In genomic region chr7:132735145-132735544, GRCm38 (mm10) we compare ENCODE assay signal across 8 mouse cellular contexts.
DNase-seq lines count a peak whose midpoint lies in the region; ATAC-seq and TF ChIP-seq lines count a peak whose summit lies in the region.

No protein-coding gene starts in this region.

- no peaks in the 10 kb centered on the region for H3K36me3 ChIP-seq in heart, postnatal 0 days (replicated peaks; ENCODE audit: control insufficient read depth, insufficient read depth, low read length)
- peaks cover 78% of the 10 kb centered on the region for H3K36me3 ChIP-seq in liver, embryonic 13.5 days
- H3K36me3 ChIP-seq in spleen, adult 2 months (ENCODE audit: control insufficient read depth, insufficient read depth, low read length): 0 out of 2 replicates have a peak, but pooled peaks cover 1% of the 10 kb centered on the region

- H3K9ac ChIP-seq in heart, postnatal 0 days (replicated peaks; ENCODE audit: low read depth, low read length): no peak overlapping the region
- peak overlapping the region; percentile 44 for H3K9ac ChIP-seq in liver, embryonic 13.5 days

- no peaks in the 10 kb centered on the region for H3K27me3 ChIP-seq in heart, postnatal 0 days (ENCODE audit: control insufficient read depth, insufficient read depth, low read length)
- no peaks in the 10 kb centered on the region for H3K27me3 ChIP-seq in liver, embryonic 13.5 days
- no peaks in the 10 kb centered on the region for H3K27me3 ChIP-seq in spleen, adult 2 months (ENCODE audit: control insufficient read depth, insufficient read depth, low read length)

- TF ChIP-seq CTCF in heart, postnatal 0 days (IDR thresholded peaks at IDR 0.05; ENCODE audit: low read depth): peak; percentile 61
- TF ChIP-seq CTCF in spleen, adult 2 months (IDR thresholded peaks at IDR 0.05; ENCODE audit: extremely low read depth, insufficient read depth, insufficient read length, insufficient replicate concordance): peak; percentile 88

- H3K4me2 ChIP-seq in heart, postnatal 0 days (ENCODE audit: low read depth, low read length): no peak overlapping the region
- H3K4me2 ChIP-seq in liver, embryonic 13.5 days: peak overlapping the region; percentile 20; the same call in 1 of the 2 replicates

- no peaks in the 10 kb centered on the region for H3K9me3 ChIP-seq in heart, postnatal 0 days (replicated peaks; ENCODE audit: control insufficient read depth, low read length)
- H3K9me3 ChIP-seq in liver, embryonic 13.5 days (replicated peaks): no peaks in the 10 kb centered on the region

- H3K27ac ChIP-seq in heart, postnatal 0 days (ENCODE audit: low read depth): peak overlapping the region; percentile 83
- H3K27ac ChIP-seq in liver, embryonic 13.5 days: peak overlapping the region; percentile 92
- H3K27ac ChIP-seq in spleen, adult 2 months (ENCODE audit: insufficient read depth, low read length): peak overlapping the region; percentile 90

- no peak overlapping the region for H3K4me3 ChIP-seq in heart, postnatal 0 days (ENCODE audit: low read depth, low read length)
- H3K4me3 ChIP-seq in liver, embryonic 13.5 days (replicated peaks): no peak overlapping the region
- H3K4me3 ChIP-seq in spleen, adult 2 months (ENCODE audit: extremely low read depth, insufficient read depth, insufficient read length): no peak overlapping the region

- ATAC-seq in heart, postnatal 0 days (ENCODE audit: insufficient read depth, low read depth): peak; percentile 69
- ATAC-seq in liver, embryonic 13.5 days (ENCODE audit: low read depth): peak; percentile 43
- ATAC-seq in frontal cortex, adult (ENCODE audit: low TSS enrichment): no peak

- no peak for TF ChIP-seq EP300 in heart, postnatal 0 days (IDR thresholded peaks at IDR 0.05; ENCODE audit: low read depth)

- peak; percentile 65 for DNase-seq in urinary bladder, postnatal 14 days (ENCODE audit: low spot score)
- no peak for DNase-seq in urinary bladder, postnatal 10 days (ENCODE audit: low spot score)
- peak; percentile 77 for DNase-seq in c-Kit-positive CD71-positive TER-119-negative erythroid progenitor cells, embryonic 14.5 days (ENCODE audit: low read depth)
- DNase-seq in heart, postnatal 0 days (ENCODE audit: low spot score): peak; percentile 72
- DNase-seq in liver, embryonic 13.5 days: peak; percentile 66
- peak; percentile 89 to 91 for DNase-seq in spleen, adult 2 months (ENCODE audit: low read depth in 1 of 2, low spot score in 2 of 2)
- DNase-seq in layer of hippocampus, postnatal 25 days (ENCODE audit: extremely low spot score in 1 of 2, low spot score in 1 of 2): no peak

- peaks cover 38% of the 10 kb centered on the region for H3K4me1 ChIP-seq in heart, postnatal 0 days (ENCODE audit: control insufficient read depth, insufficient read depth)
- peaks cover 87% of the 10 kb centered on the region for H3K4me1 ChIP-seq in liver, embryonic 13.5 days (replicated peaks)
- H3K4me1 ChIP-seq in spleen, adult 2 months (ENCODE audit: control insufficient read depth, insufficient read depth, insufficient read length): peaks cover 32% of the 10 kb centered on the region

- WGBS in heart, postnatal 0 days: 34% methylated on average over 5 of the region's 5 CpGs
- 7% methylated on average over 5 of the region's 5 CpGs for WGBS in liver, embryonic 13.5 days (ENCODE audit: insufficient replicate concordance)
- WGBS in spleen, adult 2 months: 0% methylated on average over 5 of the region's 5 CpGs

- TF ChIP-seq POLR2A in spleen, adult 2 months (IDR thresholded peaks at IDR 0.05; ENCODE audit: low read depth, low read length): no peak

Comparison
In these comparisons a context has a peak if more than half of its experiments do, and no peak if none do; other contexts are left out.
1. DNase-seq: peak in urinary bladder, postnatal 14 days (single experiment), c-Kit-positive CD71-positive TER-119-negative erythroid progenitor cells, embryonic 14.5 days (single experiment), heart, postnatal 0 days (single experiment), liver, embryonic 13.5 days (single experiment) and spleen, adult 2 months (2 of 2); none in urinary bladder, postnatal 10 days (single experiment) and layer of hippocampus, postnatal 25 days (0 of 2).
2. Peak in every context shown above with its lines, with median percentiles within 50 percentile points of each other: H3K27ac ChIP-seq.